Mouse (Mus musculus): ENCODE data around the gene Asb1. TPM values are rescaled to one million over a fixed set of nuclear protein-coding genes. Genes with fewer than 3 reads are reported as not detected.
A peak's percentile ranks its signal among the peaks of the same experiment; 100 is the strongest.

Asb1 gene
- polyA plus RNA-seq, 1 experiment from 2014 or later = 6.3 TPM

DNA sequence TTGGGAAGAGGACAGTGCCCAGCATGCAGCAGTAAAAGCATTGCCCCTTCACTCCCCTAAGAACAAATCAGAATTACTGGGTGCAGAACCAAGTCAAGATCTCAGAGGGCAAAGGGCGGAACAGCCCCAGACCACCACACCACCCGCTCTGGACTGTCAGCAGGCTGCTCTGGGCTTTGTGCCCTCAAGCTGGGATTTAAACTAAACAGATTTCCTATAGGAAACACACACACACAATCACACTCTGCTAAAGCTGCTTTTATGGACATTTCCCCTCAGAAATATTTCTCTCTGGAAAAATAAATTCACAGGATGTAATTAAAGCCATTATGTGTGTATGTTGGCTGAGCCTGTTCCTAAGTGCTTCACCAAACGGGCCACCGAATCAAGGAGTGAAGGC, 8.1 kb upstream of the Asb1 start:
- no peak for ATAC-seq (ENCODE audit: insufficient read depth, low FRiP score, low read depth)
- no peak overlapping the region for H3K9ac ChIP-seq
- H3K36me3 ChIP-seq = 0 out of 2 replicates have a peak, but pooled peaks cover 3% of the 10 kb centered on the region
- 83% methylated on average over 4 of the region's 4 CpGs for WGBS
- no peak overlapping the region for H3K4me3 ChIP-seq (replicated peaks)
- H3K4me2 ChIP-seq = no peak overlapping the region
- no peaks in the 10 kb centered on the region for H3K27me3 ChIP-seq (replicated peaks)
- no peak overlapping the region for H3K27ac ChIP-seq
- no peaks in the 10 kb centered on the region for H3K4me1 ChIP-seq
- no peaks in the 10 kb centered on the region for H3K9me3 ChIP-seq

DNA sequence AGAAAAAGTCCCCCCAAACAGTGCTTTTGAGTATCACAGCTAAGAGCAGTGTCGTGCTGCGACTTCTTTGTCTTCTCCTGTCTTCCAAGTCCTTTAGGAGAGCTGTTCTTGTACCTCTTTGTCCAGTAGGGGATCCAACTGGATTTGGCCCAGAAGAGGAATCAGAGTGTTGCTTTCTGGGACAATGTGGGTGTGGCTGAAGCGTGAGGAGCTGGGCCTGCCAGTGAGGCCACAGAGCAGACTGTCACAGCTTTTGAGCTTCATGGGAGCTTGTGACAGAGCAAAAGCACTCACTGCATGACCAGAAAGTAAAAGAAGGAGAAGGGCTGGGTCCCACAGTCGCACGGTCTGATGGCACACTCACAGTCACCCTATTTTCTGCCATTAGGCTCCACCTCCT, 7.5 kb upstream of the Asb1 start:
- no peaks in the 10 kb centered on the region for H3K4me1 ChIP-seq
- H3K36me3 ChIP-seq = no peaks in the 10 kb centered on the region
- no peak overlapping the region for H3K4me2 ChIP-seq
- no peaks in the 10 kb centered on the region for H3K9me3 ChIP-seq
- H3K4me3 ChIP-seq (replicated peaks) = no peak overlapping the region
- ATAC-seq (ENCODE audit: insufficient read depth, low FRiP score, low read depth) = no peak
- H3K27ac ChIP-seq = no peak overlapping the region
- no peak overlapping the region for H3K9ac ChIP-seq
- 82% methylated on average over 5 of the region's 5 CpGs for WGBS
- no peaks in the 10 kb centered on the region for H3K27me3 ChIP-seq (replicated peaks)

DNA sequence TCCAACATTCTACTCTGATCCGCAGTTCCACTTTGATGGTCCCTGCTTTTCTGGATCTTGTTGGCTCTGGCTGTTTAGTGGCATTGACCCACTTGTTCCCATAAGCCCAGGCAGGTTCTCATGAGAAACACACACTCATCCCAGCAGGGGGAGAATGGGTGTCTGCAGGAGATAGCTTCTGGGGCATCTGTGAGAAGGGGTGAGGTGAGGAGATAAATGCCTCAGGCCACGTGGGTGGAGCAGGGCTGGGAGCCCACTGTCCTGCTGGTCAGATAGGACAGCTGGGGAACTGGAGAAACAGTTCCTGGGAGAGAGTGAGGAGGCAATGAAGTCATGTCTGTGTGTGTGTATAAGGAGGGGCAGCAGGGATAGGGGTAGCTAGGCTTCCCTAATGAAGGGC, 6.9 kb upstream of the Asb1 start:
- H3K9me3 ChIP-seq = no peaks in the 10 kb centered on the region
- no peaks in the 10 kb centered on the region for H3K4me1 ChIP-seq
- H3K9ac ChIP-seq = no peak overlapping the region
- H3K36me3 ChIP-seq = no peaks in the 10 kb centered on the region
- ATAC-seq (ENCODE audit: insufficient read depth, low FRiP score, low read depth) = peak; percentile 85; the same call in 1 of the 2 replicates
- no peak overlapping the region for H3K27ac ChIP-seq
- 51% methylated on average over 2 of the region's 2 CpGs for WGBS
- H3K4me2 ChIP-seq = no peak overlapping the region
- H3K27me3 ChIP-seq (replicated peaks) = 0 out of 2 replicates have a peak, but pooled peaks cover 2% of the 10 kb centered on the region
- H3K4me3 ChIP-seq (replicated peaks) = no peak overlapping the region

DNA sequence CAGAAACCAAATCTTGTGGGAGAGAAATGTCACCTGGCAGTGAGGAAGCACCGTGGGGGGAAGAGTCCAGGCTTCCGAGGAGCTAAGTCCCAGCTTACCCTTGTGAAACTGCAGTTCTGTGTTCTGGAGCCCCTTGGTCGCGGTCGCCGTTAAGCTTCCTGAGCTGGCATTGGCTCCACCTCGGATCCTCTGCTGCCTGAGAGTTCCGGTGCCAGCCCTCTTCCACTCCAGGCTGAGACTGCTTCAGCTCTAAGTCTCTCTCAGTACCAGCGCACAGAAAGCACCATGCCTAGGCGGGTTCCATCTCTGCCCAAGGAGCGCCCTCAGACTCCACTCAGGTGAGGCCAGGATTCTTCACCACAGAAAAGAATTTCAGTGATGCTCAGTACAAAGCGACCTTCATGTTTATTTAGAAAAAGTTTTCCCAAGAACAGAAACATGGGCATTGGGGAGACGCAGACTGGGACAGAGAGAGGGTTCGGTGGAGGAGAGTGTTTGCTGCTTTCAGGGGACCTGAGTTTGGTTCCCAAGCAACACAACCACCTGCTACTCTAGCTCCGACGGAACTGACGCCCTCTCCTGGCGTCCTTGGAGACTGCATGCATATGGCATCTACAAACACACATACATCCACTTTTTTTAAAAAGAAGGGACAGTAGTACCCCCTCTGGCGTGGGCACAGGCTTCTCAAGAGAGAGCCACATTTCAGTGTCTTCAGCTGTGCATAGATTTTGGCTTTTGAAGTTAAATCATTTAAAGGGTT, 6.2 kb upstream of the Asb1 start:
- H3K9me3 ChIP-seq = no peaks in the 10 kb centered on the region
- no peaks in the 10 kb centered on the region for H3K4me1 ChIP-seq
- no peak overlapping the region for H3K4me3 ChIP-seq (replicated peaks)
- no peak overlapping the region for H3K27ac ChIP-seq
- no peaks in the 10 kb centered on the region for H3K36me3 ChIP-seq
- ATAC-seq (ENCODE audit: insufficient read depth, low FRiP score, low read depth) = no peak
- no peak overlapping the region for H3K4me2 ChIP-seq
- 70% methylated on average over 19 of the region's 19 CpGs for WGBS
- H3K9ac ChIP-seq = no peak overlapping the region
- 0 out of 2 replicates have a peak, but pooled peaks cover 7% of the 10 kb centered on the region for H3K27me3 ChIP-seq (replicated peaks)

DNA sequence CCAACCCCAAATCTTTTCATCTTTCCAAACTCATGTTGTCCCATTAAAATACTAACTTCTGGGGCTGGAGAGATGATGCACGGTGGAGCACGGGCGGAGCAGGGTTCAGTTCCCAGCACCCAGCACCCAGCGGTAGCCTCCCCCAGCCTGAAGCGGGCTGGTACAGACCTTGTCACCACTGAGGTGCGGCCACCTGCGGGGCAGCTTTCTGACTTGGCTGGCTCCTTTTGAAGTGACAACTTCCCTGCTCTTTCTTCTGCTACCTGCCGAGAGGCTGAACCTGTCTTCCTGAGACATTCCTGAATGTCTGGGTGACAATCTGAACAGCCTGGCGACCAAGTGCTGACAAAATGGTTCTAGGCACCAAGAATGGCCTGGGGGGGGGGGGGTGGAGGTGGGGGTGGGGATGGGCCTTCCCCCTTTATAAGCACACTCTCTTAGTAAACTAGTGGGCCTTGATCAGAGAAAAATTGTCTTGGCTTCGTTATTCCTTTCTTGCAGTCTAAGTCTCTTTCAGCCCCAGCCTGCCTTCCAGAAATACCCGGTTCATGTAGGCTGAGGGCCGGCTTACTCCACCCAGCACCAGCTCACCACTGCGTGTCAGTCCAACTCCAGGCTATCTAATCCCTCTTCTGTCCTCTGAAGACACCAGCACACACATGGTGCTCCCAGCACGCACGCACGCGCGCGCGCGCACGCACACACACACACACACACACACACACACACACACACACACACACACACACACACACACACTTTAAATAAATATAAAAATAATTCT, 2.4 kb upstream of the Asb1 start:
- H3K9ac ChIP-seq = no peak overlapping the region
- H3K9me3 ChIP-seq = no peaks in the 10 kb centered on the region
- H3K4me2 ChIP-seq = no peak overlapping the region
- no peak overlapping the region for H3K27ac ChIP-seq
- peaks cover 17% of the 10 kb centered on the region for H3K4me1 ChIP-seq
- H3K27me3 ChIP-seq (replicated peaks) = 0 out of 2 replicates have a peak, but pooled peaks cover 7% of the 10 kb centered on the region
- no peak overlapping the region for H3K4me3 ChIP-seq (replicated peaks)
- 34% methylated on average over 22 of the region's 22 CpGs for WGBS
- H3K36me3 ChIP-seq = no peaks in the 10 kb centered on the region
- ATAC-seq (ENCODE audit: insufficient read depth, low FRiP score, low read depth) = no peak

DNA sequence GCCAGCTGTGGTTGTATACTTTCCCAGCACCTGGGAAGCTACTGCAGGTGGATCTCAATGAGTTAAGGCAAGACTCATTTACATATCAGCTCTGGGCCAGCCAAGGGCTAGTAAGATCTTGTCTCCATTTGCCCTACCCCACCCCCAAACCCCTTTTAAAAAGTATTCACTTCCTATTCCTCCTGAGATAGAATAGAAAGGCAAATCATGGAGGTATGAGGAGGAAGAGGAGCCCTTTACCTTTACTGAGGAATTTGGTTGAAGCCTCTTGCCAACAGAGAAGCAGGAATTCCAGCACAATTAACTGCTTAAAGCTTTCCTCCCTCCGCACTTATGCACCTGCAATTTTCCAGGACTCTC, 1.8 kb upstream of the Asb1 start:
- Histone ChIP-seq H3K27ac (no peak overlapping the region), H3K36me3 (no peaks in the 10 kb centered on the region), H3K4me1 (peaks cover 17% of the 10 kb centered on the region), H3K27me3 (replicated peaks) (0 out of 2 replicates have a peak, but pooled peaks cover 7% of the 10 kb centered on the region), H3K9me3 (no peaks in the 10 kb centered on the region), H3K4me3 (replicated peaks) (no peak overlapping the region), H3K9ac (no peak overlapping the region), H3K4me2 (no peak overlapping the region)
- no peak for ATAC-seq (ENCODE audit: insufficient read depth, low FRiP score, low read depth)
- 46% methylated on average over 1 of the region's 1 CpGs for WGBS

DNA sequence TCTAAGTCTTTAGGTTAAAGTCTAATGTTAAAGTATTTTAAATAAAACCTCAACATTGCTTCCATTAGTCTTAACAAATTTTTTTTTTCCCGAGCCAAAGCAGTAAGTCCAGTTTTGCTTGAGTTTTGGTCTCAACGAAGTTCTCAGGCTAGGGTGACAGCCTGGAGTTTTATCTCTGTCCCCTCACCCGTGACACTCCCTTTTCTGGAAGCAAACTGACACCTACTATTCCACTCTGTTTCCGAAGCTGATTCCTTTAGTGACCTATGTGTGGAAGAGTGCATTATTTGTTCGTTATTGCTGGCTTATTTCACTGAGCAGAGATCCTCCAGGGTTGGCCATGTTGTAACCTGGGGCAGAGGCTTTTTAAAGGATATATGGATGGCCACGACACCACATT, 1.1 kb upstream of the Asb1 start:
- Histone ChIP-seq H3K9ac (no peak overlapping the region), H3K36me3 (0 out of 2 replicates have a peak, but pooled peaks cover 2% of the 10 kb centered on the region), H3K4me2 (peak overlapping the region; percentile 86), H3K4me1 (peaks cover 17% of the 10 kb centered on the region), H3K27me3 (replicated peaks) (0 out of 2 replicates have a peak, but pooled peaks cover 7% of the 10 kb centered on the region), H3K27ac (no peak overlapping the region), H3K9me3 (no peaks in the 10 kb centered on the region), H3K4me3 (replicated peaks) (no peak overlapping the region)
- WGBS = 27% methylated on average over 6 of the region's 6 CpGs
- no peak for ATAC-seq (ENCODE audit: insufficient read depth, low FRiP score, low read depth)

DNA sequence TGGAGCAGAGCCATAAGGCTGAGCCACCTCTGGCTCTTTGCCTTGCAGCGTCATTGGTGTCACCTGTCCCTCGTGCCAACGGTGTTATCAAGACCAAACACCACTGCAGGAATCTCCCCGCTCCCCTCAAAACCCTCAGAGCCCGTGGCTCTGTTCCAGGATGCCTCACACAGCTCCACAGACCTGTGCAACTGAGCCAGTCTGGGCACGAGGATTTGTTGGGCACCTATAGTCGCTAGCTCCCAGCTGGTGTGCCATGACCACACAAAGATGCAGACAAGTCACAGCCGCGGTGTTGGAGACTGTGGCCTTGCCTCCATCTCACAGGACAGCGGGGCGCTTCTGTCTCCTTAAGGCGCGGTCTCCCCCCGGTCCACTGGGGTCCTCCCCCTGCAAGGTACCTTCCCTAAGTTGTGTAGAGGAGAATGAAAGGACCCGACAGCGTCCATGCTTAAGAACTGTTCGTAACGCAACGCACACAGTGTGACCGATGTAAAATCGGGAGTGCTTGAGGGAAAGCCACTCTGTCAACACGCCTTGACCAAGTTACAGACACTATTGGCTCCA, 557 bp upstream of the Asb1 start:
- Histone ChIP-seq H3K4me2 (peak overlapping the region; percentile 86), H3K9me3 (no peaks in the 10 kb centered on the region), H3K36me3 (0 out of 2 replicates have a peak, but pooled peaks cover 2% of the 10 kb centered on the region), H3K4me3 (replicated peaks) (peak overlapping the region; percentile 89), H3K9ac (0 out of 2 replicates have a peak overlapping the region, but pooled peaks have one; percentile 1), H3K27me3 (replicated peaks) (0 out of 2 replicates have a peak, but pooled peaks cover 7% of the 10 kb centered on the region), H3K27ac (no peak overlapping the region), H3K4me1 (peaks cover 17% of the 10 kb centered on the region)
- ATAC-seq (ENCODE audit: insufficient read depth, low FRiP score, low read depth) = peak; percentile 3; the same call in 1 of the 2 replicates
- WGBS = 3% methylated on average over 22 of the region's 22 CpGs

DNA sequence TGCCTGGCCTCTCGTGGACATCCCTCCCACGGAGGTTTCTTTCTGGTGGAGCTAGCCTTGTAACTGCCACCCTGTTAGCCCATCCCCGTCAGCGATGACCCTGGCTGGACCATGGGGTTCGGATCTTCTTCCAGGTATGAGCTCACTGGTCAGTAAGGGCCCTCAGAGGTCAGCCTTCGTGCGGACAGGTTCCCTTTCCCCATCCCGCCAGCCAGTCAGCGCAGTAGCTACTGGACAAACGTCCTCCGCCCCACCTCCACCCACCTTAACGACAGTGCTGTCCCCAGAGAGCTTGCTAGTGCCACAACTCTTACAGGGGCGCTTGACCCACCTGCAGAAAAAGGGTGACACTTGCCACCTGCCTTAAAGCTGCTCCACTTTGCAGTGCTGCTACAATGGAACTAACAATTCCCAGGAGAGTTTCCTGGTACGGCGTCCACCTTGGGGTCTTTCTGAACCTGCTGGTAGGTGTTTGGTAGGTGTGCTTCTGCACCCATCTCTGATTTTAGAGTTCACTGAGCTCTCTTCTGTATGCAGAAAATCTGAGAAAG, 773 bp downstream of the Asb1 start:
- WGBS = 13% methylated on average over 15 of the region's 15 CpGs
- no peak for ATAC-seq (ENCODE audit: insufficient read depth, low FRiP score, low read depth)
- H3K27ac ChIP-seq = 0 out of 2 replicates have a peak overlapping the region, but pooled peaks have one; percentile 44

DNA sequence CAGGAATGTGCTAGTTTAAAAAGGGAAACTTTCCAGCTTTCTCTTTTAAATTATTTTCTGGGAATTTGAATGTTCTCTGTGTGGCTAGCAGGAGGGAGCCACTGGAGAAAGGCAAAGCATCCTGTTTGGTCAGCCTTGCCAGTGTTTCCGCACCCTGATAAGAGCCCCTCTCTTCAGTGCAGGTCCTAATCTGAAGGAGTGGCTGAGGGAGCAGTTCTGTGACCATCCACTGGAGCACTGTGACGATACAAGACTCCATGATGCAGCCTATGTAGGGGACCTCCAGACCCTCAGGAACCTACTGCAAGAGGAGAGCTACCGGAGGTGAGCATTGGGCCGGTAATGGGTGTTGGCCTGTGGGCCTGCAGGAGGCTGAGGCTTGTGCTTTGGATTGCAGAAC, 3.6 kb downstream of the Asb1 start:
- Histone ChIP-seq H3K4me1 (peaks cover 17% of the 10 kb centered on the region), H3K9ac (no peak overlapping the region), H3K9me3 (no peaks in the 10 kb centered on the region), H3K4me2 (no peak overlapping the region), H3K27ac (no peak overlapping the region), H3K36me3 (0 out of 2 replicates have a peak, but pooled peaks cover 6% of the 10 kb centered on the region), H3K4me3 (replicated peaks) (no peak overlapping the region), H3K27me3 (replicated peaks) (0 out of 2 replicates have a peak, but pooled peaks cover under 1% of the 10 kb centered on the region)
- ATAC-seq (ENCODE audit: insufficient read depth, low FRiP score, low read depth) = no peak
- 77% methylated on average over 4 of the region's 4 CpGs for WGBS

More for the DNA sequence above, 773 bp downstream of the Asb1 start:
- peak overlapping the region; percentile 89 for H3K4me3 ChIP-seq (replicated peaks)
- peak overlapping the region; percentile 86 for H3K4me2 ChIP-seq
- H3K4me1 ChIP-seq = peaks cover 17% of the 10 kb centered on the region
- H3K27me3 ChIP-seq (replicated peaks) = 0 out of 2 replicates have a peak, but pooled peaks cover 7% of the 10 kb centered on the region
- H3K9me3 ChIP-seq = no peaks in the 10 kb centered on the region
- H3K9ac ChIP-seq = peak overlapping the region; percentile 64
- 0 out of 2 replicates have a peak, but pooled peaks cover 2% of the 10 kb centered on the region for H3K36me3 ChIP-seq

DNA sequence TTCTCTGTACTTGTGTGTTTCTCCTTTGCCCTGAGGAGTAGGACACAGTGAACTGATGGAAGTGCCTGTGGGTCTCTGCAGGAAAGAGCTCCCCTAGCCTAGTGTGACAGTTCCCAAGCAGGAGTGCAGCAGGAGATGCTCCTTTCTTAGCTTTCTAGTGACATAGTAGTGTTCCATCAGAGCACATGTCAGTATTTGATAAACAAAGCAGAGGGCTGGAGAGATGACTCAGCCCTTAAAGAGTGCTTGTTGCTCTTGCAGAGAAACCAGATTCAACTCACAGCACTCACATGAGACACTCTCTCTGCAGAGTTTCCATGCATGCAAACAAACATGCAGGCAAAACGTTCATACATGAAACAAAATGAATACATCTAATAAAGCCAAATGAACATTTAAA, 4.9 kb downstream of the Asb1 start:
- H3K27me3 ChIP-seq (replicated peaks) = no peaks in the 10 kb centered on the region
- peaks cover 9% of the 10 kb centered on the region; the same call in 1 of the 2 replicates for H3K4me1 ChIP-seq
- no peak overlapping the region for H3K27ac ChIP-seq
- ATAC-seq (ENCODE audit: insufficient read depth, low FRiP score, low read depth) = no peak
- no peak overlapping the region for H3K4me3 ChIP-seq (replicated peaks)
- no peak overlapping the region for H3K4me2 ChIP-seq
- H3K36me3 ChIP-seq = 0 out of 2 replicates have a peak, but pooled peaks cover 6% of the 10 kb centered on the region
- H3K9me3 ChIP-seq = no peaks in the 10 kb centered on the region
- H3K9ac ChIP-seq = no peak overlapping the region
- WGBS = 69% methylated on average over 1 of the region's 1 CpGs
